Mouse (Mus musculus) intestine, embryonic 15.5 days (tissue): ENCODE measurements around the gene Ddx31. TPM values are rescaled to one million over a fixed set of nuclear protein-coding genes. Genes with fewer than 3 reads are reported as not detected.

Experiments used
- ATAC-seq: fragments of 200-750 bp; cut with Nextera tagmentation; 2 replicates; pipeline ENCODE4 v1.8.0; 2017; ENCODE audit warnings: moderate TSS enrichment, moderate library complexity
- H3K27ac ChIP-seq: fragments of 300-500 bp; sonication (generic); 2 replicates; pipeline ENCODE4 v1.5.1; 2015; ENCODE audit warnings: mild to moderate bottlenecking, inconsistent platforms
- H3K27me3 ChIP-seq: fragments of 300-500 bp; sonication (generic); replicated peaks from 2 replicates; pipeline ENCODE4 v1.6.1; 2015; ENCODE audit warnings: inconsistent platforms
- H3K36me3 ChIP-seq: fragments of 300-500 bp; sonication (generic); 2 replicates; pipeline ENCODE4 v1.6.1; 2015; ENCODE audit warnings: inconsistent platforms
- H3K4me1 ChIP-seq: fragments of 300-500 bp; sonication (generic); replicated peaks from 2 replicates; pipeline ENCODE4 v1.6.1; 2015; ENCODE audit warnings: inconsistent platforms
- H3K4me2 ChIP-seq: fragments of 300-500 bp; sonication (generic); replicated peaks from 2 replicates; pipeline ENCODE4 v1.6.1; 2015; ENCODE audit warnings: mild to moderate bottlenecking, inconsistent platforms
- H3K4me3 ChIP-seq: fragments of 300-500 bp; sonication (generic); replicated peaks from 2 replicates; pipeline ENCODE4 v1.5.1; 2015; ENCODE audit warnings: inconsistent platforms
- H3K9ac ChIP-seq: fragments of 300-500 bp; sonication (generic); 2 replicates; pipeline ENCODE4 v1.6.1; 2015; ENCODE audit warnings: inconsistent platforms
- H3K9me3 ChIP-seq: fragments of 300-500 bp; sonication (generic); 2 replicates; pipeline ENCODE4 v1.6.1; 2016; ENCODE audit warnings: inconsistent platforms
- WGBS: fragments of 180-500 bp; shearing (Covaris S2); methylation state at CpG from one replicate; pipeline ENCODE4 v1.1.7; 2015; 5-methylcytosine and 5-hydroxymethylcytosine counted together
- polyA plus RNA-seq: library from polyadenylated mRNA; unstranded; fragments of >200 nt; fragmentation: Nextera tagmentation; extraction: Ambion mirVana; gene quantifications from 2 replicates; pipeline ENCODE4 v1.2.1, GENCODE M21; 2015

Ddx31 gene
- polyA plus RNA-seq, 1 experiment from 2014 or later: 13.6 TPM

DNA sequence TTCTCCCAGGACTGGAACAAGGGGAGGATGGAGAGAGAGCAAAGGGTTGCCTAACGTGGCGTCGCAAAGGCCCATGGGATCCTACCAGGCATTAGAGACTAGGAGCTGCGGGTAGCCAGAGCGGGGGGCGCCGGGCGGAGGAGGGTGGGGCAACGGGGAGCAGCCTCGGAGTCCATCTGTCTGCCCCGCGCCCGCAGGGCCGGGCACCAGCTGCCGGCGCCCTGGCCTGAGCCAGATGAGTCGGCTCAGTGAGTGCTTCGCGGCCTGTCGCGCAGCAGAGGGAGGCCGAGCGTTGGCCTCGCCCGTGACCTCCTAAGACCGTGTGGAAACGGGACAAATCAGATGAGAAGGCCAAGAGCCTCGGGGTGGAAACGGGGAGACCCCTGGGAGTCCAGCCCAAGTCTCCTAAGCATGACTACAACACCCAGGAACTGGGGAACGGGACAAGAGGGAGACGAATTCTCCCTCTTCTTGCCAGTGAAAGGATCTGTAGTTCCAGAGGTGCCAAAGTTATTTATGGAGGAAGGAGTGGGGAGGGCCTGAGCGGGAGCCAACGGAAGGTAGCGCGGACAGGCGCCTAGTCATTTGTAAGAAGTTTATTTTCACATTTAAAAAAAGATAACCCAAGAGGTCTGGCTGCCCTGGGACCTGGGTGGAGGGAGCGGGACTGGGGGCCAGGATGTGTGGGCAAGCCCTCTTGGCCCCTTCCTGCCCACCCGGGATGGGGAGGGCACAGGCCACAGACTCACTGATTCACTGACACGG is 68.4 kb downstream of the Ddx31 start:
- peak overlapping the region; percentile 52 for H3K4me2 ChIP-seq
- peak overlapping the region; percentile 14; the same call in 1 of the 2 replicates for H3K4me3 ChIP-seq
- no peak overlapping the region for H3K27ac ChIP-seq
- ATAC-seq: no peak; the same call in 1 of the 2 replicates
- H3K4me1 ChIP-seq: peaks cover 13% of the 10 kb centered on the region
- H3K9me3 ChIP-seq: no peaks in the 10 kb centered on the region
- peaks cover 69% of the 10 kb centered on the region for H3K27me3 ChIP-seq
- 1% methylated on average over 39 of the region's 39 CpGs for WGBS
- H3K36me3 ChIP-seq: no peaks in the 10 kb centered on the region
- H3K9ac ChIP-seq: no peak overlapping the region

DNA sequence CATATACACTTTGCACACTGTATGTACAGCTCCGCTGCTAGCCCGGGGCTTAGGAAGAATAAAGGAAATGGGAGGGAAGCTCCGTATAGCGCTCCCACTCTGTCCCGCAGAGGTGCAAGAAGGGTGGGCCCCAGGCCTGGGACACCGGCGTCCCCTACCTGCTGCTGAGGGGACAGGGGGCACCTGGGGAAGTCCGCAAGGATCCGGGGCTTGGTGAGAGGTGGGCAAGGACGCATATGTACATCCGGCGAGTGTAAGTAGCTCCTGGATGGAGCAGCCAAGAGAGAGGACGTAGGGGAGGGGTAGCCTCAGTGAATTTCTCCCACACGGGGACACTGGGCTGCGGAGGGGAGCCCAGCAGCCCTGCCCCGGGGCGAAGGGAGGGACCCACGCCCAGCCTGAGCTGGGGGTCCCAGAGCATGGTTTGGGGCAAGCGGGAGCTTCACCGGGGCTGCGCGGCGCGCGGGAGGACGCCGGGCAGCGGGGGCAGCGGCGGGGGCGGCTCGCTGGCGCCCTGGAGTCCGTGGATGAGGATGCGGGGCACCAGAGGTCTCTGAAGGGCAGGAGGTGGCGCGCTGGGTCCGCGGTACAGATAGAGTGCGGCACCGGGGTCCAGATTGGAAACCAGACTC is 69.1 kb downstream of the Ddx31 start:
- Histone ChIP-seq H3K27me3 (peaks cover 76% of the 10 kb centered on the region), H3K4me1 (peaks cover 13% of the 10 kb centered on the region), H3K9me3 (no peaks in the 10 kb centered on the region), H3K9ac (no peak overlapping the region), H3K36me3 (no peaks in the 10 kb centered on the region), H3K27ac (no peak overlapping the region), H3K4me3 (no peak overlapping the region), H3K4me2 (0 out of 2 replicates have a peak overlapping the region, but pooled peaks have one; percentile 2)
- 1% methylated on average over 41 of the region's 41 CpGs for WGBS
- no peak for ATAC-seq

DNA sequence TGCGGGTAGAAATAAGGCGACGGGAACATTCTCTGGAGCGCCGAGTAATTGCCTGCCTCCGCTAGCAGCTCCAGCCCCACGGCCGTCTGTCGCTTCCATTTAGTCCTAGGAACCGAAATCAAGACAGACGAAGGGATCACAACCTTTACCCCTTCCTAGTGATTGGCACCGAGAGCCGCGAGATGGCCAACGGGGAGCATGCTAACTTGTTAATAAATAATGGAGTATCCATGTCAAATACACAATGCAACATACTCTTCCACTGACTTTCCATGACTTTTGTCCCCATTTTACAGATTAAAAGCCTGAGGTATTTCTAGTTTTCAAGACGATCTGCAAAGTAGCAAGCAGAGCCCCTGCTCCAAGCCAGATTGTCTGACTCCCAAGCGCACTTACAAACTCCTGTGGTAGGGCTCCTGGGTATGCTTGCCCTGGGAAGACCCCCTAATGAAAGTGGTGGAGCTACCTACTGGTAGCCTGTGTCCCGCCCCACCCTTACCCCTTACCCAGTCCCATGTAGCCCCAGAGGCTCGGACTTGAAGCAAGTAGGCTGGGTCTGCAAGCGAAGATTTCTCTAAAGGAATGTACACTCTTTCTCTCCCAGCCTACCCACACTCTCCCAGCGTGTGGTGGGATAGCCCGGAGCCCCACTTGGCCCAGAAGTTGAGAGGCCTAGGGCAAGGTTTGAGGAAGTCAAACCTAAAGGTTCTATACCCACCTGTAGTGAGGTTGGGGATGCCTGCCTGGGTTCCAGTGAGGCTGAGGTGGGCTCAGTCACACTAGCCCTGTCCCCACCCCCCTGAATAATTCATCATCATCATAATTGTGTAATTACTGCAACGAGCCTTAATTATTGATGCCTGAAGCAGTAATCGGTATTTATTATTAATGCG is 69.9 kb downstream of the Ddx31 start:
- Histone ChIP-seq H3K9ac (no peak overlapping the region), H3K9me3 (no peaks in the 10 kb centered on the region), H3K27me3 (peaks cover 84% of the 10 kb centered on the region), H3K4me2 (no peak overlapping the region), H3K27ac (no peak overlapping the region), H3K4me3 (no peak overlapping the region), H3K4me1 (peaks cover 13% of the 10 kb centered on the region), H3K36me3 (no peaks in the 10 kb centered on the region)
- 10% methylated on average over 25 of the region's 25 CpGs for WGBS
- ATAC-seq: no peak

DNA sequence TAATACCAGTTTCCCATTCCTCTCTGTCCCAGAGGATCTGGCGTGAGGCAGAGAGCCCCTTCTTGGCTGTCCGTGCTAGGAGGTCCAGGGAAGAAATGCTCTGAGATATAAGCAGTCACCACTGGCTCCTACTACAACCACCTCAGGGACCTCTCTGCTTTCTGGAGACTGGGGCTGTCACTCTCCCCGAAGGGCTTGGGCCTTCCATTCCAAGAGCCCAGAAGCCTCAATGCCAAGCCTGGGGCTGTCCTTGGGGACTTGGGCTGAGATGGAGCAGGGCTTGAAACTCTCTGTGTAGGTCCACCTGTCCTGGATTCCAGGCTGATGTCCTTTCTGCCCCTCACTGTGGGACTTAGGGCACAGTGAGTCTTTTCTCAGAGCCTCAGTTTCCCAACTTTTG is 70.7 kb downstream of the Ddx31 start:
- peaks cover 13% of the 10 kb centered on the region for H3K4me1 ChIP-seq
- WGBS: 15% methylated on average over 3 of the region's 3 CpGs
- ATAC-seq: no peak

DNA sequence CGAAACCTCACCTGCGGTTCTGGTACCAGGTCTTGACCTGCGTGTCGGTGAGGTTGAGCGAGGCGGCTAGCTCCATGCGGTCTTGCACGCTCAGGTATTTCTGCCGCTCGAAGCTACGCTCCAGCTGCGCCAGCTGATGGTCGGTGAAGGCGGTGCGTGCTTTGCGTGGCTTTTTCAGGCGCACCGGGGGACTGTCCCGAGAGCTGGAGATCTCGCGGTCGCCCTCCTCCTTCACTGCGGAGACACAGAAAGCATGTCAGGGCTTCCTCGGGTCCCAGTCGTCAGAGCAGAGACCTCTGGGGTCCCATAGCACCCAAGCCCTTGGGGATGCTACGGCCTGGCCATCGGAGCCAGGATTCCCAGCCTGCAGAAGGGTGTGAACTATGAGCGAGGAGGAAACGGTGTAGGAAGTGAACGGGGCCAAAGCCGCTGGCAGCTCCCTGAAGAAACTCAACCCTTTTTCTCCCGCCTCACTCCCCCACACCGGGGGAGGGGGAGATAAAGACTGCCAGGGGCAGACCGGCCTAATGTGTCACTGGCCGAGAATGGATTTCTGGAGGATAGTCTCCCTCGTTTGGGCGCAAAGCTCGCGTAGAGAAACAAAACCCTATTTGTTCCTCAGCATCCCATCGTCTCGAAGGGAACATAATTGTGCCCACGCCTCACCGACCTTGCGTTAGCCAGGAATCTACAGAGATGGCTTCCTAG is 71.3 kb downstream of the Ddx31 start:
- Histone ChIP-seq H3K27ac (no peak overlapping the region), H3K4me1 (peaks cover 13% of the 10 kb centered on the region), H3K9ac (no peak overlapping the region), H3K27me3 (peaks cover 97% of the 10 kb centered on the region), H3K36me3 (no peaks in the 10 kb centered on the region), H3K4me3 (no peak overlapping the region), H3K4me2 (no peak overlapping the region), H3K9me3 (no peaks in the 10 kb centered on the region)
- ATAC-seq: no peak
- WGBS: 1% methylated on average over 44 of the region's 44 CpGs

More for the DNA sequence above, 70.7 kb downstream of the Ddx31 start:
- H3K4me2 ChIP-seq: no peak overlapping the region
- H3K27me3 ChIP-seq: peaks cover 92% of the 10 kb centered on the region
- H3K4me3 ChIP-seq: no peak overlapping the region
- no peaks in the 10 kb centered on the region for H3K9me3 ChIP-seq
- H3K9ac ChIP-seq: no peak overlapping the region
- no peak overlapping the region for H3K27ac ChIP-seq
- H3K36me3 ChIP-seq: no peaks in the 10 kb centered on the region

DNA sequence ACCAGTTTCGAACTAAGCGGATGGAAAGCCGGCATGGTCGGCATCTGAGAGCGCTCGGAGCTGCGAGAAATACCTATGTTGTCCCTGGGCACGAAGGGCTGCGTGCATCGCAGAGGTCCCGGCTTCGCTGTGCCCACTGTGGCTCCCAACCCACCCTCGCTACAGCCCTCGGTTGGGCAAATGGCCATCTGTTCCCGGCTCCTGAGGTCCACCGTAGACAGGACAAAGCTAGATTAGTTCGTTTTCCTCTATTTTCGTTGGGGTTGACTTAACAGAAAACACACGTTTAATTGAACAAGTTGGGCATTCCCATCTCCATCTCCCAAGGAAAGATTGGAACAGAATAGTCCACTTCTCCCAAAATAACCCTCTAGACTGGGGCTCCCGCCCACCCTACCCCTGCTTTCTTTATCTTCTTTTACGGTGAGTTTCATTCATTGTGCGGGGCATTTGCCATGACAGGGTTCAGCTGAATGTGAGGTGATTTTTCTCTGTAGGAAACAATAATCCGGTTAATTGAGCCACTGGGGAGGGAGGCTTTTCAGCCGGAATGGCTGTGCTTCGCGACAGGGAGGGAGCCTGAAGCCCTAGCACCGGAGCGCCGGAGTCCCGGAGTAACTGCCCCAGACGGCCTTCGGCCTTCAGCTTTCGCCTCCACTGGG is 72.0 kb downstream of the Ddx31 start:
- Histone ChIP-seq H3K27ac (no peak overlapping the region), H3K9ac (no peak overlapping the region), H3K9me3 (no peaks in the 10 kb centered on the region), H3K4me1 (peaks cover 13% of the 10 kb centered on the region), H3K27me3 (peaks cover 98% of the 10 kb centered on the region), H3K4me3 (no peak overlapping the region), H3K36me3 (no peaks in the 10 kb centered on the region), H3K4me2 (no peak overlapping the region)
- no peak for ATAC-seq
- 2% methylated on average over 33 of the region's 33 CpGs for WGBS

DNA sequence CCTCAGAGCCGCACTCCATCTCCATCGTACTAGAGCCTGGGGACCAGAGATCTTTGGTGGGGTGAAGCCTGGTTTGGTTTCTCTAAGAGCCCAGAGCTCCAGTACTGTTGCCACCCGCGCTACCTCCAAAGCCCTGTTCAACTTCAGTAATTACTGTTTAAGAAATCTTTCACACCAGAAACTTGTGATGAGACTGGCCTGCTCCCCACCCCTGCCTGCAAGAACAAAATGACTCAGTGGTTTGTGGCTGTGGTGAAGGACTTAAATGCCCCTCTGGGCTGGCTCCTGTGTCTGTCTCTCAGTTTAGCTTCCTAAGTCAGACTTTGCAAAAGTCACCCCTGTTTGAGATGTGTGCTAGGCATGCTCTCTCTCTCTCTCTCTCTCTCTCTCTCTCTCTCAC is 72.8 kb downstream of the Ddx31 start:
- H3K9ac ChIP-seq: no peak overlapping the region
- H3K9me3 ChIP-seq: no peaks in the 10 kb centered on the region
- ATAC-seq: no peak
- H3K4me3 ChIP-seq: no peak overlapping the region
- 1% methylated on average over 4 of the region's 4 CpGs for WGBS
- peaks cover 99% of the 10 kb centered on the region for H3K27me3 ChIP-seq
- no peak overlapping the region for H3K27ac ChIP-seq
- H3K4me1 ChIP-seq: peaks cover 18% of the 10 kb centered on the region
- H3K4me2 ChIP-seq: no peak overlapping the region
- no peaks in the 10 kb centered on the region for H3K36me3 ChIP-seq

DNA sequence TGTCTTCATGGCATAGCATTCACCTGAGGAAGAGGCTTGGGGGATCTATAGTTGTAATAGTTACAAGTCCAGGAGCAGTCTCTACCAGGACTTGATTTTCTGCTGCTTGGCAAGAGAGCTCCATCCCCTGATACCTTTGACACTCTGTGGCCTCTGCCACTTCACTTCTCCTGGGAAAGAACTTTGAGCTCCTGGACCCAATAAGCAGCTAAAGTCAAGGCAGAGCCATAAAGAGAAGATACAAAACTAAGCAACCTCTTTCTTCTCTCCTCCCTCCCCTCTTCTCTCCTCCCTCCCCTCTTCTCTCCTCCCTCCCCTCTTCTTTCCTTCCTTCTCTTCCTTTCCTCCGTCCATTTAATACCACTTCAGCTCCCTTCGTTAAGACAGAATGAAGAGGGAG is 73.9 kb downstream of the Ddx31 start:
- H3K36me3 ChIP-seq: no peaks in the 10 kb centered on the region
- no peak overlapping the region for H3K27ac ChIP-seq
- H3K4me1 ChIP-seq: peaks cover 13% of the 10 kb centered on the region
- H3K9me3 ChIP-seq: no peaks in the 10 kb centered on the region
- peaks cover 99% of the 10 kb centered on the region for H3K27me3 ChIP-seq
- no peak for ATAC-seq
- no peak overlapping the region for H3K9ac ChIP-seq
- H3K4me2 ChIP-seq: no peak overlapping the region
- no peak overlapping the region for H3K4me3 ChIP-seq
- 0% methylated on average over 2 of the region's 2 CpGs for WGBS

DNA sequence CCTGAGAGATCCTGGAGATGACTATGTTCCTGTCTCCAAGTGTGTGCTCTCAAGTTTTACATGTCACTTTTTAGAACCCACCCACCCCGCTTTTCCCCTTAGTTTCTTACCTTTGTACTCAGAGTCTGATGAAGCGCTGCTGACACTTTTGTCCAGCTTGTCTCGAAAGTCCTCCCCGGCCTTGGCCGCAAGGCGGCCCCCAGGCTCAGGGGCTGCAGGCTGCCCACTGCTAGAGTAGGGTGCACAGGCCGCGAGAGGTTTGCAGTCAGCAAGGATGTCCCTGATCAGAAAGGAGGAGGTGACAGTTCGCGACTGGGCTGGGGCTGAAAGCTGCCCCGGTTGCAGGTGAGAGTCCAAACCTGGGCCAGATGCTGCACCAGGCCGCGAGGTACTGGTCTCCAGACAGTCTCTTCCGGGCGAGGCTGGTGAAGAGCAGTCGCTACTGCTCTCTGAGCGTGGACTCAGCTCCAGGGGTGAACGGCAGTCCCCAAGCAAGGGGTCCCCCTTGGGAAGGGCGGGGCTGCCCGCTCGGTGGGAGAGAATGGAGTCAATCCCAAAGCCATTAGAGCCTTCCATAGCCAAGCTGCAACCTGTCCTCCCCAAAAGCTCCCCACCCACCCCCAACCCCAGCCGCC is 75.0 kb downstream of the Ddx31 start:
- WGBS: 6% methylated on average over 22 of the region's 22 CpGs
- H3K27me3 ChIP-seq: peaks cover 96% of the 10 kb centered on the region
- H3K4me1 ChIP-seq: peaks cover 8% of the 10 kb centered on the region
- no peaks in the 10 kb centered on the region for H3K36me3 ChIP-seq
- H3K27ac ChIP-seq: no peak overlapping the region
- H3K9me3 ChIP-seq: no peaks in the 10 kb centered on the region
- no peak overlapping the region for H3K9ac ChIP-seq
- no peak overlapping the region for H3K4me3 ChIP-seq
- no peak overlapping the region for H3K4me2 ChIP-seq
- ATAC-seq: no peak

DNA sequence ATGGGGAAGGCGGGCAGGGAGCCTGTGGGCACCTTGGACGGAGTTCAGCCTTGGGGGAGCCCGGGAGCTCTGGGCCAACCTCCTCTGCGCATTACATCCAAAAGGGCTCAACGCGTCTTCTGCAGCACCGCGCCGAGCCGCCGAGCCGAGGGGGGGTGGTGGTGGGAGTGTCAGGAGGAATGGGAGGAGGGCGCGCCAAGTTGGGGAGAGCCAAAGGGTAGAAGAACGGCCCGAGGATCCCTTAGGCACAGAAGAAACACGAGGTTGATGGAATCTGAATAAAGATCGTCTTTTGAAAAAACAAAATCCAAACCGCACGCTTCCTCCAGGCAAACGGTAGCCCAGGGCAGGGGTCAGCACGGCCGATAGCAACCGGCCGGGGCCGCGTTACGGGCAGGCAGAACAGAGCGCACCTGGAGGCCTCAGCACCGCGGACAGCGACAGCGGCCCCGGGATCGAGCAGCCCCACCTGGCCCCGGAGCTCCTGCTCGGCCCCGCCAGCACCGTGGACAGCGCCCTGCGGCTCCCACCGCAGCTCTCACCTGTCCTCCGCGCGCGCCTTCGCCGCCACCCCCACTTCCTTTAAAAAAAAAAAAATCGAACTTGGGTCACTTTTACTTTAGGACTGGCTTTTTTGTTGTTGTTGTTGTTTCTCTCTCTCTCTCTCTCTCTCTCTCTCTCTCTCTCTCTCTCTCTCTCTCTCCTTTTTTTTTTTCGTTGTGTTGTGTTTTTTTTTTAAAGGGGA is 75.7 kb downstream of the Ddx31 start:
- Histone ChIP-seq H3K4me3 (no peak overlapping the region), H3K4me2 (peak overlapping the region; percentile 24; the same call in 1 of the 2 replicates), H3K9me3 (no peaks in the 10 kb centered on the region), H3K27ac (no peak overlapping the region), H3K36me3 (no peaks in the 10 kb centered on the region), H3K9ac (no peak overlapping the region), H3K4me1 (peaks cover 8% of the 10 kb centered on the region), H3K27me3 (peaks cover 93% of the 10 kb centered on the region)
- ATAC-seq: peak; percentile 93
- 2% methylated on average over 50 of the region's 50 CpGs for WGBS
